Mouse (Mus musculus) stomach, embryonic 15.5 days (tissue): ENCODE measurements around the gene Cactin. TPM values are rescaled to one million over a fixed set of nuclear protein-coding genes. Genes with fewer than 3 reads are reported as not detected.
A peak's percentile ranks its signal among the peaks of the same experiment; 100 is the strongest.

Experiments used
- ATAC-seq: fragments of 200-750 bp; cut with Nextera tagmentation; 2 replicates; pipeline ENCODE4 v1.8.0; 2017; ENCODE audit warnings: low read depth, moderate number of reproducible peaks, moderate TSS enrichment; ENCODE audit not compliant: insufficient read depth, low FRiP score
- H3K27ac ChIP-seq: fragments of 300-500 bp; sonication (generic); 2 replicates; pipeline ENCODE4 v1.5.1; 2015; ENCODE audit warnings: mild to moderate bottlenecking, inconsistent platforms
- H3K27me3 ChIP-seq: fragments of 300-500 bp; sonication (generic); replicated peaks from 2 replicates; pipeline ENCODE4 v1.6.1; 2015; ENCODE audit warnings: inconsistent platforms
- H3K36me3 ChIP-seq: fragments of 300-500 bp; sonication (generic); 2 replicates; pipeline ENCODE4 v1.6.1; 2015; ENCODE audit warnings: inconsistent platforms
- H3K4me1 ChIP-seq: fragments of 300-500 bp; sonication (generic); 2 replicates; pipeline ENCODE4 v1.6.1; 2015; ENCODE audit warnings: inconsistent platforms
- H3K4me2 ChIP-seq: fragments of 300-500 bp; sonication (generic); 2 replicates; pipeline ENCODE4 v1.6.1; 2015; ENCODE audit warnings: mild to moderate bottlenecking, inconsistent platforms
- H3K4me3 ChIP-seq: fragments of 300-500 bp; sonication (generic); replicated peaks from 2 replicates; pipeline ENCODE4 v1.5.1; 2015; ENCODE audit warnings: inconsistent platforms
- H3K9ac ChIP-seq: fragments of 300-500 bp; sonication (generic); 2 replicates; pipeline ENCODE4 v1.6.1; 2015; ENCODE audit warnings: inconsistent platforms
- H3K9me3 ChIP-seq: fragments of 300-500 bp; sonication (generic); 2 replicates; pipeline ENCODE4 v1.6.1; 2016; ENCODE audit warnings: inconsistent platforms
- WGBS: fragments of 180-500 bp; shearing (Covaris S2); methylation state at CpG from one replicate; pipeline ENCODE4 v1.1.7; 2015; 5-methylcytosine and 5-hydroxymethylcytosine counted together
- polyA plus RNA-seq: library from polyadenylated mRNA; unstranded; fragments of >200 nt; fragmentation: Nextera tagmentation; extraction: Ambion mirVana; gene quantifications from 2 replicates; pipeline ENCODE4 v1.2.1, GENCODE M21; 2015

The Cactin gene
- polyA plus RNA-seq, 1 experiment from 2014 or later: 40.5 TPM

- peaks cover 60% of the 10 kb centered on the region for H3K36me3 ChIP-seq
- peaks cover 30% of the 10 kb centered on the region for H3K4me1 ChIP-seq
- peak overlapping the region; percentile 99; the same call in 1 of the 2 replicates for H3K4me3 ChIP-seq
- H3K4me2 ChIP-seq: peak overlapping the region; percentile 65
- H3K27me3 ChIP-seq: no peaks in the 10 kb centered on the region
- WGBS: 91% methylated on average over 27 of the region's 27 CpGs
- H3K27ac ChIP-seq: no peak overlapping the region
- no peak for ATAC-seq
- H3K9ac ChIP-seq: no peak overlapping the region
- no peaks in the 10 kb centered on the region for H3K9me3 ChIP-seq
Measured at GRCm38 (mm10) chr10:81322444-81322843, 1.5 kb downstream of the Cactin start.

GRCm38 (mm10) chr10:81323141-81323775 lies 2.4 kb downstream of the Cactin start:
- WGBS: 89% methylated on average over 23 of the region's 23 CpGs

GRCm38 (mm10) chr10:81323791-81324530 lies 3.1 kb downstream of the Cactin start:
- 95% methylated on average over 18 of the region's 18 CpGs for WGBS
- peaks cover 48% of the 10 kb centered on the region for H3K36me3 ChIP-seq
- H3K4me2 ChIP-seq: no peak overlapping the region
- H3K9me3 ChIP-seq: no peaks in the 10 kb centered on the region
- ATAC-seq: no peak
- H3K9ac ChIP-seq: no peak overlapping the region
- no peak overlapping the region for H3K27ac ChIP-seq
- no peaks in the 10 kb centered on the region for H3K27me3 ChIP-seq
- H3K4me1 ChIP-seq: peaks cover 33% of the 10 kb centered on the region
- no peak overlapping the region for H3K4me3 ChIP-seq

More at GRCm38 (mm10) chr10:81323141-81323775, 2.4 kb downstream of the Cactin start:
- H3K9me3 ChIP-seq: no peaks in the 10 kb centered on the region
- peaks cover 53% of the 10 kb centered on the region for H3K36me3 ChIP-seq
- H3K4me3 ChIP-seq: no peak overlapping the region
- H3K27me3 ChIP-seq: no peaks in the 10 kb centered on the region
- H3K27ac ChIP-seq: no peak overlapping the region
- ATAC-seq: no peak
- H3K4me2 ChIP-seq: no peak overlapping the region
- H3K9ac ChIP-seq: no peak overlapping the region
- peaks cover 33% of the 10 kb centered on the region for H3K4me1 ChIP-seq

- no peak for ATAC-seq
- Histone ChIP-seq H3K9me3 (no peaks in the 10 kb centered on the region), H3K27ac (no peak overlapping the region), H3K27me3 (no peaks in the 10 kb centered on the region), H3K9ac (no peak overlapping the region), H3K4me1 (peaks cover 34% of the 10 kb centered on the region), H3K36me3 (peaks cover 48% of the 10 kb centered on the region), H3K4me3 (no peak overlapping the region), H3K4me2 (no peak overlapping the region)
- 96% methylated on average over 21 of the region's 21 CpGs for WGBS
Measured at GRCm38 (mm10) chr10:81325176-81325575, 4.3 kb downstream of the Cactin start.

- peaks cover 48% of the 10 kb centered on the region for H3K36me3 ChIP-seq
Measured at GRCm38 (mm10) chr10:81325781-81326180, 4.9 kb downstream of the Cactin start.

GRCm38 (mm10) chr10:81326858-81327257 lies 6.0 kb downstream of the Cactin start:
- ATAC-seq: no peak
- no peaks in the 10 kb centered on the region for H3K27me3 ChIP-seq
- H3K27ac ChIP-seq: no peak overlapping the region; the same call in 1 of the 2 replicates
- WGBS: 73% methylated on average over 6 of the region's 6 CpGs
- peaks cover 44% of the 10 kb centered on the region for H3K4me1 ChIP-seq
- no peaks in the 10 kb centered on the region for H3K9me3 ChIP-seq
- no peak overlapping the region for H3K4me3 ChIP-seq
- peaks cover 48% of the 10 kb centered on the region for H3K36me3 ChIP-seq
- H3K9ac ChIP-seq: no peak overlapping the region
- no peak overlapping the region for H3K4me2 ChIP-seq

More at GRCm38 (mm10) chr10:81325781-81326180, 4.9 kb downstream of the Cactin start:
- ATAC-seq: no peak
- no peaks in the 10 kb centered on the region for H3K27me3 ChIP-seq
- H3K27ac ChIP-seq: no peak overlapping the region
- H3K9me3 ChIP-seq: no peaks in the 10 kb centered on the region
- peaks cover 40% of the 10 kb centered on the region for H3K4me1 ChIP-seq
- 94% methylated on average over 18 of the region's 18 CpGs for whole genome bisulfite sequencing
- no peak overlapping the region for H3K4me3 ChIP-seq
- H3K4me2 ChIP-seq: no peak overlapping the region
- no peak overlapping the region for H3K9ac ChIP-seq

- H3K36me3 ChIP-seq: peaks cover 42% of the 10 kb centered on the region
- no peak overlapping the region for H3K4me2 ChIP-seq
- peaks cover 45% of the 10 kb centered on the region for H3K4me1 ChIP-seq
- H3K9me3 ChIP-seq: no peaks in the 10 kb centered on the region
- 19% methylated on average over 2 of the region's 2 CpGs for whole genome bisulfite sequencing
- no peak for ATAC-seq
- peak overlapping the region; percentile 12; the same call in 1 of the 2 replicates for H3K9ac ChIP-seq
- peak overlapping the region; percentile 95 for H3K27ac ChIP-seq
- 0 out of 2 replicates have a peak, but pooled peaks cover 3% of the 10 kb centered on the region for H3K27me3 ChIP-seq
- no peak overlapping the region for H3K4me3 ChIP-seq
Measured at GRCm38 (mm10) chr10:81327959-81328358, 7.1 kb downstream of the Cactin start.

GRCm38 (mm10) chr10:81328386-81328785 lies 7.5 kb downstream of the Cactin start, which contains the start of gene Tbxa2r:
Gene Tbxa2r (plus strand): TSS chr10:81328731.
- ATAC-seq: peak; percentile 16; the same call in 1 of the 2 replicates
- 15% methylated on average over 10 of the region's 10 CpGs for WGBS
- no peaks in the 10 kb centered on the region for H3K9me3 ChIP-seq
- H3K27me3 ChIP-seq: 0 out of 2 replicates have a peak, but pooled peaks cover 5% of the 10 kb centered on the region
- peak within 1 kb of the TSS; percentile 38; the same call in 1 of the 2 replicates for H3K9ac ChIP-seq
- peaks cover 38% of the 10 kb centered on the region for H3K36me3 ChIP-seq
- peak within 1 kb of the TSS; percentile 35 for H3K4me3 ChIP-seq
- peak within 1 kb of the TSS; percentile 95 for H3K27ac ChIP-seq
- H3K4me2 ChIP-seq: peak within 1 kb of the TSS; percentile 56
- peaks cover 47% of the 10 kb centered on the region for H3K4me1 ChIP-seq

GRCm38 (mm10) chr10:81329194-81329975 lies 8.5 kb downstream of the Cactin start:
- peak overlapping the region; percentile 35 for H3K4me3 ChIP-seq
- peak overlapping the region; percentile 95 for H3K27ac ChIP-seq
- ATAC-seq: peak; percentile 74
- 0 out of 2 replicates have a peak, but pooled peaks cover 5% of the 10 kb centered on the region for H3K27me3 ChIP-seq
- peaks cover 48% of the 10 kb centered on the region for H3K4me1 ChIP-seq
- 43% methylated on average over 10 of the region's 10 CpGs for WGBS
- H3K9me3 ChIP-seq: no peaks in the 10 kb centered on the region
- peak overlapping the region; percentile 38; the same call in 1 of the 2 replicates for H3K9ac ChIP-seq
- H3K36me3 ChIP-seq: peaks cover 28% of the 10 kb centered on the region
- H3K4me2 ChIP-seq: peak overlapping the region; percentile 56

GRCm38 (mm10) chr10:81330007-81330406 lies 9.1 kb downstream of the Cactin start:
- H3K27ac ChIP-seq: peak overlapping the region; percentile 95
- 0 out of 2 replicates have a peak, but pooled peaks cover 5% of the 10 kb centered on the region for H3K27me3 ChIP-seq
- H3K9me3 ChIP-seq: no peaks in the 10 kb centered on the region
- H3K9ac ChIP-seq: no peak overlapping the region
- peaks cover 54% of the 10 kb centered on the region for H3K4me1 ChIP-seq
- H3K4me3 ChIP-seq: peak overlapping the region; percentile 35
- H3K36me3 ChIP-seq: peaks cover 22% of the 10 kb centered on the region
- no peak for ATAC-seq
- 58% methylated on average over 4 of the region's 4 CpGs for WGBS
- H3K4me2 ChIP-seq: peak overlapping the region; percentile 56

- no peak for ATAC-seq
- Histone ChIP-seq H3K4me1 (peaks cover 65% of the 10 kb centered on the region), H3K4me3 (no peak overlapping the region), H3K36me3 (0 out of 2 replicates have a peak, but pooled peaks cover under 1% of the 10 kb centered on the region), H3K9me3 (no peaks in the 10 kb centered on the region), H3K27me3 (0 out of 2 replicates have a peak, but pooled peaks cover 6% of the 10 kb centered on the region), H3K27ac (no peak overlapping the region), H3K9ac (no peak overlapping the region), H3K4me2 (no peak overlapping the region; the same call in 1 of the 2 replicates)
- 43% methylated on average over 29 of the region's 29 CpGs for WGBS
Measured at GRCm38 (mm10) chr10:81332277-81332676, 11.4 kb downstream of the Cactin start.
